18 mouse cellular contexts compared by ENCODE assay signal in the genomic region with DNA sequence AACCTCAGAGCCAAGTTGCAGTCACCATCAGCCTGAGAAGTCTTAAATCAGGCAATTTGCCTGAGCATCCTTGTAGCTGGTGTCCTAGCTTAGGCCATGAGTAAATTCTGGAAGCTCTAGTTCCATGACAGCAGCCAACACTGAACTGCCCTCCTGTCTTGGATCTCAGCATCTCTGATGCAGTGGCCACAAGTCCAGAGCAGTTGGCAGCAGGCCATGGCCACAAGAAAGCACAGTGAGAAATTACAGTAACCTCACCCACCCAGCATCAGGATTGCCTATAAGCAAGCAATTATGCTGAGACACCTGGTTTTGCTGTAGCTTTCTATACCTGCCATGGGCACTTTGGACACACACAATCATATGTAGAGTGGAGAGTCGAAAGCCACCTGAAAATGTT.
"Had no signal": no experiment of that assay in that cellular context is flagged by ENCODE, and none has a peak within 500 bp of the region (broad histone marks: within the 10 kb centered on the region; RNA-seq: fewer than 3 reads in every experiment).

No protein-coding gene starts in this region.

- ATAC-seq: midbrain, embryonic 13.5 days; midbrain, embryonic 15.5 days had no signal

- H3K9me3 ChIP-seq: midbrain, embryonic 10.5 days; midbrain, embryonic 13.5 days; midbrain, embryonic 15.5 days; neural tube, embryonic 13.5 days; neural tube, embryonic 15.5 days had no signal

- H3K4me2 ChIP-seq: lung, embryonic 14.5 days; midbrain, embryonic 13.5 days; midbrain, embryonic 15.5 days; neural tube, embryonic 13.5 days; neural tube, embryonic 15.5 days had no signal

- H3K4me3 ChIP-seq: midbrain, embryonic 10.5 days; midbrain, embryonic 13.5 days; midbrain, embryonic 15.5 days; myocyte; neural tube, embryonic 13.5 days; neural tube, embryonic 15.5 days had no signal

- H3K36me3 ChIP-seq: midbrain, embryonic 10.5 days; midbrain, embryonic 13.5 days; midbrain, embryonic 15.5 days; neural tube, embryonic 13.5 days; neural tube, embryonic 15.5 days had no signal

- H3K27ac ChIP-seq: midbrain, embryonic 10.5 days; midbrain, embryonic 13.5 days; midbrain, embryonic 15.5 days; neural tube, embryonic 13.5 days; neural tube, embryonic 15.5 days had no signal

- H3K4me1 ChIP-seq: midbrain, embryonic 15.5 days had no signal

- DNase-seq: lung, adult 18-20 months; lung, embryonic 14.5 days; lung, postnatal 10 days; lung, postnatal 4 days; retina, postnatal 1 day; right cerebral cortex, adult 18-20 months; right cerebral cortex, postnatal 25 days; right cerebral cortex, postnatal 4 days; spleen, adult 18-20 months; thymus, adult 18-20 months; thymus, postnatal 14 days; thymus, postnatal 36 days had no signal

- H3K9ac ChIP-seq: lung, embryonic 14.5 days; midbrain, embryonic 13.5 days; midbrain, embryonic 15.5 days; neural tube, embryonic 13.5 days; neural tube, embryonic 15.5 days had no signal
